In the genomic region with DNA sequence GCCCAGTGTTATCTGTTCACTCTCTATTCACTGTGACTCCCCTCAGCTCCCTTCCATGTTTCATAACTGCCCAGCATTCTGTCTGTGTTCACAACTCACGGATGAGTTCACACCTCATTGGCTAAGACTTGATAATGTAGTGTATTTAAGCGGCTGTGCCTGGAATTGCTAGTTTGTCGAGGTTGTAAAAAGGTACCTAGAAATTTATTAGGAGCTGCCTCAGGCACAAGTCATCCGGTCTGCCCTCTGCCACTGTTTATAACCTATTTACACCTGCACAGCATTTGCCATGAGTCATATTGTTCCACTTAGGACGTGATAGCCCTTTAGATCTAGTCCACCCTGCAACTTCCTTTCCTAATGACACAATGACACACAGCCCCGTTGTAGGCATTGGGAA, we compare ENCODE assay signal across 29 mouse cellular contexts. TPM values are rescaled to one million over a fixed set of nuclear protein-coding genes. Genes with fewer than 3 reads are reported as not detected.
DNase-seq lines count a peak whose midpoint lies in the region; ATAC-seq and TF ChIP-seq lines count a peak whose summit lies in the region.
"Had no signal": no experiment of that assay in that cellular context is flagged by ENCODE, and none has a peak within 500 bp of the region (broad histone marks: within the 10 kb centered on the region; RNA-seq: fewer than 3 reads in every experiment).

No protein-coding gene starts in this region.

- no peak for TF ChIP-seq POLR2A in kidney, adult 2 months (IDR thresholded peaks at IDR 0.05; ENCODE audit: low read depth, low read length)

- no peak overlapping the region for H3K4me3 ChIP-seq in kidney, adult 2 months (ENCODE audit: insufficient read depth, low read depth, low read length)
- no peak overlapping the region for H3K4me3 ChIP-seq in kidney, embryonic 16.5 days (ENCODE audit: low read length)
- H3K4me3 ChIP-seq in kidney, postnatal 0 days (replicated peaks; ENCODE audit: low read depth, low read length) = no peak overlapping the region
- no peak overlapping the region for H3K4me3 ChIP-seq in stomach, embryonic 15.5 days (replicated peaks)
- H3K4me3 ChIP-seq in midbrain, embryonic 13.5 days (replicated peaks) = no peak overlapping the region
- H3K4me3 ChIP-seq: erythroblast, embryonic 14.5 days; forebrain, embryonic 13.5 days; hindbrain, embryonic 13.5 days; limb, embryonic 13.5 days; liver, embryonic 13.5 days; megakaryocyte, embryonic 14.5 days; midbrain, embryonic 12.5 days; neural tube, embryonic 13.5 days had no signal

- H3K4me1 ChIP-seq in kidney, adult 2 months (ENCODE audit: control insufficient read depth, insufficient read depth, low read length) = peaks cover 2% of the 10 kb centered on the region; the same call in 1 of the 2 replicates
- no peaks in the 10 kb centered on the region for H3K4me1 ChIP-seq in kidney, embryonic 16.5 days (ENCODE audit: insufficient read depth, low read length)
- no peaks in the 10 kb centered on the region for H3K4me1 ChIP-seq in kidney, postnatal 0 days (replicated peaks; ENCODE audit: insufficient read depth, low read length)
- H3K4me1 ChIP-seq in stomach, embryonic 15.5 days = no peaks in the 10 kb centered on the region
- no peaks in the 10 kb centered on the region for H3K4me1 ChIP-seq in midbrain, embryonic 13.5 days (replicated peaks)
- H3K4me1 ChIP-seq: forebrain, embryonic 13.5 days; hindbrain, embryonic 13.5 days; liver, embryonic 13.5 days; megakaryocyte, embryonic 14.5 days; midbrain, embryonic 12.5 days; neural tube, embryonic 13.5 days had no signal

- no peak for TF ChIP-seq CTCF in kidney, adult 2 months (conservative IDR thresholded peaks at IDR 0.05; ENCODE audit: insufficient read depth, insufficient read length, low read depth, low read length)
- TF ChIP-seq CTCF in kidney, postnatal 0 days (IDR thresholded peaks at IDR 0.05; ENCODE audit: low read depth) = no peak

- peaks cover 4% of the 10 kb centered on the region; the same call in 1 of the 2 replicates for H3K9me3 ChIP-seq in kidney, embryonic 16.5 days (ENCODE audit: low read length)
- H3K9me3 ChIP-seq in kidney, postnatal 0 days (replicated peaks; ENCODE audit: low read length) = no peaks in the 10 kb centered on the region
- no peaks in the 10 kb centered on the region for H3K9me3 ChIP-seq in stomach, embryonic 15.5 days
- H3K9me3 ChIP-seq in midbrain, embryonic 13.5 days = no peaks in the 10 kb centered on the region
- H3K9me3 ChIP-seq: hindbrain, embryonic 13.5 days; limb, embryonic 13.5 days; liver, embryonic 13.5 days; megakaryocyte, embryonic 14.5 days; midbrain, embryonic 12.5 days; neural tube, embryonic 13.5 days had no signal

- ATAC-seq in kidney, embryonic 16.5 days (ENCODE audit: low FRiP score, low TSS enrichment) = no peak
- no peak for ATAC-seq in kidney, postnatal 0 days (replicated peaks; ENCODE audit: low FRiP score, low read depth)
- peak; percentile 22; the same call in 1 of the 2 replicates for ATAC-seq in stomach, embryonic 15.5 days (ENCODE audit: insufficient read depth, low FRiP score, low read depth)
- ATAC-seq in midbrain, embryonic 13.5 days = no peak
- ATAC-seq: forebrain, embryonic 13.5 days; lung, postnatal 0 days; Patski had no signal

- DNase-seq in kidney, adult 2 months = peak; percentile 62
- DNase-seq in gonadal fat pad, adult 2 months (ENCODE audit: low read depth) = peak; percentile 27
- peak; percentile 4 for DNase-seq in kidney, postnatal 0 days (ENCODE audit: low spot score)
- no peak for DNase-seq in thymus, postnatal 0 days (ENCODE audit: low spot score)
- DNase-seq in spleen, postnatal 36 days (ENCODE audit: low spot score in 2 of 2) = no peak
- DNase-seq: adrenal gland, postnatal 14 days; cerebellum, adult 11-12 months; cerebellum, postnatal 14 days; gastrocnemius, postnatal 25 days; heart, adult 18-20 months; heart, postnatal 4 days; liver, embryonic 13.5 days; lung, adult 18-20 months; lung, postnatal 4 days; right cerebral cortex, postnatal 4 days; thymus, postnatal 36 days had no signal

- peak overlapping the region; percentile 22; the same call in 1 of the 2 replicates for H3K27ac ChIP-seq in kidney, adult 2 months (ENCODE audit: insufficient read depth, low read depth, low read length)
- H3K27ac ChIP-seq in kidney, embryonic 16.5 days (ENCODE audit: low read length) = no peak overlapping the region
- no peak overlapping the region for H3K27ac ChIP-seq in kidney, postnatal 0 days
- H3K27ac ChIP-seq in stomach, embryonic 15.5 days = no peak overlapping the region
- H3K27ac ChIP-seq in midbrain, embryonic 13.5 days = no peak overlapping the region
- H3K27ac ChIP-seq: forebrain, embryonic 13.5 days; hindbrain, embryonic 13.5 days; limb, embryonic 13.5 days; liver, embryonic 13.5 days; midbrain, embryonic 12.5 days; neural tube, embryonic 13.5 days had no signal

- H3K27me3 ChIP-seq in kidney, adult 2 months (replicated peaks; ENCODE audit: control insufficient read depth, insufficient read depth, low read length) = no peaks in the 10 kb centered on the region
- no peaks in the 10 kb centered on the region for H3K27me3 ChIP-seq in kidney, embryonic 16.5 days (ENCODE audit: insufficient read depth, low read length)
- H3K27me3 ChIP-seq in kidney, postnatal 0 days (ENCODE audit: insufficient read depth, low read length) = no peaks in the 10 kb centered on the region
- no peaks in the 10 kb centered on the region for H3K27me3 ChIP-seq in stomach, embryonic 15.5 days (replicated peaks)
- H3K27me3 ChIP-seq in midbrain, embryonic 13.5 days = no peaks in the 10 kb centered on the region
- H3K27me3 ChIP-seq: forebrain, embryonic 13.5 days; hindbrain, embryonic 13.5 days; limb, embryonic 13.5 days; liver, embryonic 13.5 days; midbrain, embryonic 12.5 days; neural tube, embryonic 13.5 days had no signal

- no peaks in the 10 kb centered on the region for H3K36me3 ChIP-seq in kidney, adult 2 months (ENCODE audit: control insufficient read depth, insufficient read depth, low read length)
- no peaks in the 10 kb centered on the region for H3K36me3 ChIP-seq in kidney, embryonic 16.5 days (ENCODE audit: insufficient read depth, low read length)
- no peaks in the 10 kb centered on the region for H3K36me3 ChIP-seq in kidney, postnatal 0 days (ENCODE audit: insufficient read depth, low read length)
- no peaks in the 10 kb centered on the region for H3K36me3 ChIP-seq in stomach, embryonic 15.5 days
- no peaks in the 10 kb centered on the region for H3K36me3 ChIP-seq in midbrain, embryonic 13.5 days
- H3K36me3 ChIP-seq: hindbrain, embryonic 13.5 days; limb, embryonic 13.5 days; liver, embryonic 13.5 days; midbrain, embryonic 12.5 days; neural tube, embryonic 13.5 days had no signal

- no peak overlapping the region for H3K9ac ChIP-seq in kidney, embryonic 16.5 days (replicated peaks; ENCODE audit: low read length)
- H3K9ac ChIP-seq in kidney, postnatal 0 days (ENCODE audit: low read depth, low read length) = no peak overlapping the region
- H3K9ac ChIP-seq in stomach, embryonic 15.5 days = no peak overlapping the region
- no peak overlapping the region for H3K9ac ChIP-seq in midbrain, embryonic 13.5 days (replicated peaks)
- H3K9ac ChIP-seq: forebrain, embryonic 13.5 days; hindbrain, embryonic 13.5 days; limb, embryonic 13.5 days; liver, embryonic 13.5 days; midbrain, embryonic 12.5 days; neural tube, embryonic 13.5 days had no signal

- WGBS in kidney, adult 2 months = 26% methylated on average over 6 of the region's 6 CpGs
- 25% methylated on average over 6 of the region's 6 CpGs for WGBS in kidney, embryonic 16.5 days
- WGBS in kidney, postnatal 0 days = 22% methylated on average over 6 of the region's 6 CpGs
- WGBS in stomach, embryonic 15.5 days = 68% methylated on average over 6 of the region's 6 CpGs
- 92% methylated on average over 6 of the region's 6 CpGs for WGBS in midbrain, embryonic 13.5 days

- no peak overlapping the region for H3K4me2 ChIP-seq in kidney, embryonic 16.5 days (replicated peaks; ENCODE audit: low read depth, low read length)
- H3K4me2 ChIP-seq in kidney, postnatal 0 days (ENCODE audit: low read length) = no peak overlapping the region
- H3K4me2 ChIP-seq in stomach, embryonic 15.5 days = no peak overlapping the region
- H3K4me2 ChIP-seq in midbrain, embryonic 13.5 days (replicated peaks) = no peak overlapping the region
- H3K4me2 ChIP-seq: forebrain, embryonic 13.5 days; heart, embryonic 11.5 days; hindbrain, embryonic 13.5 days; limb, embryonic 13.5 days; liver, embryonic 13.5 days; midbrain, embryonic 12.5 days; neural tube, embryonic 13.5 days had no signal

RNA-seq across cellular contexts. Expression of gene Pgrmc2, which starts 50.0 kb away (rescaled TPM):
- 19.4 and 21.5 TPM in 2 replicates for polyA plus RNA-seq in kidney, adult 2 months (2012; rRNA removed)
- 35.9 and 39.3 TPM in 2 replicates for polyA plus RNA-seq in kidney, embryonic 16.5 days (2015; fragmentation: Nextera tagmentation; extraction: Ambion mirVana)
- 19.9 and 24.5 TPM in 2 replicates for polyA plus RNA-seq in gonadal fat pad, adult 2 months (2012; rRNA removed)
- polyA plus RNA-seq in kidney, postnatal 0 days (2015; fragmentation: Nextera tagmentation; extraction: Ambion mirVana) = 35.8 and 36.0 TPM in 2 replicates
- 44.2 and 47.9 TPM in 2 replicates for polyA plus RNA-seq in stomach, embryonic 15.5 days (2015; fragmentation: Nextera tagmentation; extraction: Ambion mirVana)
- polyA plus RNA-seq in midbrain, embryonic 13.5 days (2015; fragmentation: Nextera tagmentation; extraction: Ambion mirVana) = 24.8 and 27.6 TPM in 2 replicates
- polyA plus RNA-seq in thymus, postnatal 0 days (2015; fragmentation: Nextera tagmentation; extraction: Ambion mirVana) = 21.2 and 23.8 TPM in 2 replicates

Comparison
In these comparisons a context has a peak if more than half of its experiments do, and no peak if none do; other contexts are left out.
1. DNase-seq: peak in kidney, adult 2 months (single experiment), gonadal fat pad, adult 2 months (single experiment) and kidney, postnatal 0 days (single experiment); none in thymus, postnatal 0 days (single experiment) and spleen, postnatal 36 days (0 of 2).